Mouse (Mus musculus) gastrocnemius, adult 2 months (tissue): ENCODE results near the gene Aass. TPM values are rescaled to one million over a fixed set of nuclear protein-coding genes. Genes with fewer than 3 reads are reported as not detected.
"Not testable (repeated sequence)": the region's sequence is repeated elsewhere in the genome, so short reads cannot be mapped to it uniquely, and the experiment has no call there.

Experiments used
- DNase-seq: peaks from one replicate; pipeline ENCODE4 v3.0.0; 2022
- H3K27ac ChIP-seq: fragments of 200-600 bp; 2 replicates; pipeline ENCODE4 v1.8.1; 2022; ENCODE audit warnings: mild to moderate bottlenecking
- H3K4me3 ChIP-seq: fragments of 200-600 bp; 2 replicates; pipeline ENCODE4 v1.8.1; 2022; ENCODE audit warnings: mild to moderate bottlenecking, moderate library complexity
- CTCF ChIP-seq: fragments of 200-600 bp; IDR thresholded peaks from 2 replicates; pipeline ENCODE4 v1.8.1; 2022; ENCODE audit warnings: antibody characterized with exemption, mild to moderate bottlenecking, moderate library complexity
- intact Hi-C: fragments of 180-260 bp; cut with DNase I; formaldehyde crosslinking; loops from one replicate; pipeline ENCODE4 v1.15.1; 2025
- long read RNA-seq, 2 experiments: library from polyadenylated mRNA; stranded (forward); transcript quantifications; one replicate each; pipeline ENCODE4 v2.0.0; 2021
- total RNA-seq, 2 experiments: library from RNA; stranded (reverse); gene quantifications; 2 replicates each; pipeline ENCODE4 v1.2.3; 2021

The Aass gene
- total RNA-seq: under 1 TPM; 0.28 to 0.73 TPM
- long read RNA-seq, experiment 1: 0 reads
- long read RNA-seq, experiment 2: 0 reads

- no peak for TF ChIP-seq CTCF
- H3K27ac ChIP-seq: no peak within 1 kb of the TSS
- intact Hi-C loops: no loop called here
- H3K4me3 ChIP-seq: peak within 1 kb of the TSS; percentile 66
- DNase-seq: peak; percentile 26
These were observed at the start of gene Aass for GRCm38 (mm10) chr6:23132573-23133181. TSS of gene Aass (minus strand) at chr6:23132986.

- peak; percentile 73 for TF ChIP-seq CTCF
- Histone ChIP-seq H3K4me3 (peak overlapping the region; percentile 44), H3K27ac (no peak overlapping the region)
- DNase-seq: no peak
- intact Hi-C loops: loop anchor here (10.0 kb wide), 1 partner anchor 275 kb away; no protein-coding TSS in a partner anchor
These were observed 47.3 kb upstream of the Aass start for GRCm38 (mm10) chr6:23180096-23180495.

DNA sequence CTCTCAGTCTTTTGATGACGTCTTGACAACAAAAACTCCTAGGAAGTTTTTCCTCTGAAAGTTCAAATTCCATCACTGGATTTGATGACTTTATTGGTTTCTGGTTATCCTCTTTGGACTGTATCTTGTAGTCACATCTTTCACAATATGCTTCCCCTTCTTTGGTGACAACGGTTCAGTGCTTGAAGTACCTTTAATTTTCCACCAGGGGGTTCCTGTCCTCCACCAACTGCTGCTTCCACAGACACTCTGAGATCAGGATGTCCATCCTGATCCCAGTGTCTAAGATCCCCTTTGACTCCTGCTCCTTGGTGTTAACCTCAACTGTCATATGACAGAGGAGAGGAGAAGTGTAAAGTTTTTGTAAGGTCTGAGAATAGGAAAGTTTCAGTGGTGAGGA is 31.0 kb upstream of the Aass start:
- intact Hi-C loops, H3K27ac ChIP-seq, DNase-seq, H3K4me3 ChIP-seq: not testable (repeated sequence)

DNA sequence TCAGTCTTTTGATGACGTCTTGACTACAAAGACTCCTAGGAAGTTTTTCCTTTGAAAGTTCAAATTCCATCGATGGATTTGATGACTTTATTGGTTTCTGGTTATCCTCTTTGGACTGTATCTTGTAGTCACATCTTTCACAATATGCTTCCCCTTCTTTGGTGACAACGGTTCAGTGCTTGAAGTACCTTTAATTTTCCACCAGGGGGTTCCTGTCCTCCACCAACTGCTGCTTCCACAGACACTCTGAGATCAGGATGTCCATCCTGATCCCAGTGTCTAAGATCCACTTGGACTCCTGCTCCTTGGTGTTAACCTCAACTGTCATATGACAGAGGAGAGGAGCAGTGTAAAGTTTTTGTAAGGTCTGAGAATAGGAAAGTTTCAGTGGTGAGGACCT is 23.6 kb upstream of the Aass start:
- DNase-seq, intact Hi-C loops, H3K4me3 ChIP-seq, H3K27ac ChIP-seq: not testable (repeated sequence)

DNA sequence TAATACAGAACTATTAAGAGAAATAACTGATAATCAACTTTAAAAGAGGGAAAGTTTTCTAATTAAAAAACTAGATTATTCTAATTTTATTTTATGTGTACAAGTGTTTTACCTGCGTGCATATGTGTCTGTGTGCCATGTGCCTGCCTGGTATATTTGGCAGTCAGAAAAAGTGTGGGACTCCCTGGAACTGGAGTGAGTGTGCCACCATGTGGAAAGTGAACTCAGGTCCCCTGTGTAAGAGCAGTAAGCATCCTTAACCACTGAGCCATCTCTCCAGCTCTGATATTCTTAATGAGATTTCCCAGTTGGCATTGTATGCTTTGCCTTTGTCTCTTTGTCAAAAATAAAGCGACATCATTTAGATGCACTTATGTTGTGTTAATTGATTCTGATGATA is 20.3 kb upstream of the Aass start:
- Histone ChIP-seq H3K27ac (no peak overlapping the region), H3K4me3 (no peak overlapping the region)
- no peak for DNase-seq
- intact Hi-C loops: no loop called here
- TF ChIP-seq CTCF: no peak

DNA sequence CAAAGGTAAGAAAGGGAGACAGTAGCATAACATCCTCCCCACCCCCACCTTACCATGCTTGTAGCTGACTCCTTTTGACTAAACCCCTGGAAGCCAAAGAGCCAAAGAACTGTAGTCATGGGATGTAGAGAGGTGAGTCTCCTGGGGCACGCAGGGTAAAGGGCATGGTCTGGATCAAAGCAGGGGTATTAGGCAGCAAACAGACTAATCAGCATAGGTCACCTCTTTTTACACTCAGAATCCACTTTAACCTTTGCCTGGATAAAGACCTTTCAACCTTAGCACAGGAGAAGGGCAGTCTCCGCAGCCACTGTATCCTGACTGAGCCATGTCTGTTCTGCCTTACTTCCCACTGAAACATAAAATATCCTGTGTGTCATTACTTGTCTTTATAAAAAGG is 14.4 kb upstream of the Aass start:
- intact Hi-C loops: no loop called here
- Histone ChIP-seq H3K27ac (no peak overlapping the region), H3K4me3 (no peak overlapping the region)
- DNase-seq: no peak
- TF ChIP-seq CTCF: no peak

DNA sequence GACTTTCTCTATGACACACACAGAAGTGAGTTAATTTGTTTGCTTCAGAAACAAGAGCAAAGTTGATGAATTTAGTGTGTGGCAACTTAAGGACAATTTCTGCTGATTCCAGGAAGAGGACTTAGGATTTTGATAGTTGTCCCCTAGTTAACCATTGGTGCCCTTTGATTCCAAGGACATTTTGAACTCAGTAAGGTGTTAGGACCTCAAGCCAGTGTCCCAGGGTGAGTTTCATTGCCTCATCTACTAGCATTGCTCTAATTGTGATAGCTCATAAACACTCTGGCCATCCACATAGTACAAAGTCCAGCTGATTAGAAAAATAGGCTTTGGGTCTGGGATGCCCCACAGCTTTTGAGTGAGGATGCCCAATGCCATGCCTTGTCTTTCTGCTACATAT is 11.2 kb upstream of the Aass start:
- Histone ChIP-seq H3K27ac (no peak overlapping the region), H3K4me3 (no peak overlapping the region)
- no peak for TF ChIP-seq CTCF
- DNase-seq: no peak
- intact Hi-C loops: no loop called here

DNA sequence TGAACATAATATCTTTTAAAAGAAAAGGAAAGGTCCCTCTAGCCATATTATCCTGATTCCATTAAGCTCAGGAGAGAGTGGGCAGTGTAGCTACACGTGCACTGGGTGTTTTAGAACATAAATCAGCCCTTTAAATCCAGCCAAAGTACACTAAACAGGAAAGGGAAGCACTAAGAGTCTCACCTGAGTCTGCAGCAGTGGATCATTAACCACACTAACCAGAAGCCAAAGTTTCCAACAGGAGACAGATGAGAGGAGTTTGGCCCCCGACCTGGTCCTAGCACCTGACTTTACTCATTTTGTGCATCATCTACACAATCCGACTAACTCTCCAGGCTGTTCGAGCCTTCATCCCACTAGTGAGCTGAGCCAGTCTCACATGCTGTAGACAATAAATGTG is 1.8 kb downstream of the Aass start:
- intact Hi-C loops: no loop called here
- Histone ChIP-seq H3K4me3 (no peak overlapping the region), H3K27ac (no peak overlapping the region)
- no peak for DNase-seq
- no peak for TF ChIP-seq CTCF

GRCm38 (mm10) chr6:23129201-23129600 is 3.6 kb downstream of the Aass start:
- peak; percentile 24 for DNase-seq
- no peak for TF ChIP-seq CTCF
- H3K4me3 ChIP-seq: no peak overlapping the region
- no peak overlapping the region for H3K27ac ChIP-seq
- intact Hi-C loops: no loop called here

- intact Hi-C loops: no loop called here
- no peak for TF ChIP-seq CTCF
- DNase-seq: no peak
- H3K4me3 ChIP-seq: no peak overlapping the region
- H3K27ac ChIP-seq: no peak overlapping the region
These were observed 6.1 kb downstream of the Aass start for GRCm38 (mm10) chr6:23126706-23127105.

DNA sequence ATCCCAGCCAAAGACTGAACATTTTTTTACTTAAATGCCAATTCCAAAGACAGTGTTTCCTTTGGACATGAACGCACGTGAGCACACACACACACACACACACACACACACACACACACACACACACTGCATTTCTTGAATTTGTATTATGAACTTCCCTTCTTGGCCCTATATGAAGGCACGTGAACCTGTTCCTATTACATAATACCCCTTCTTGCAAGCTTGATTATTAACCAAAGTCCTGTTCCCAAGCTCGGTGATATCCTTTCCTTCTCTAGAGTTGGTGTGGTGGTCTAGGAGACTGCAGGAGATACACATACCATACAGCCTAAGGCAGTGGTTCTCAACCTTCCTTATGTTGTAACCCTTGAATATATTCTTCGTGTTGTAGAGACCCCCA is 7.0 kb downstream of the Aass start:
- TF ChIP-seq CTCF: no peak
- Histone ChIP-seq H3K4me3 (no peak overlapping the region), H3K27ac (no peak overlapping the region)
- intact Hi-C loops: no loop called here
- DNase-seq: no peak

DNA sequence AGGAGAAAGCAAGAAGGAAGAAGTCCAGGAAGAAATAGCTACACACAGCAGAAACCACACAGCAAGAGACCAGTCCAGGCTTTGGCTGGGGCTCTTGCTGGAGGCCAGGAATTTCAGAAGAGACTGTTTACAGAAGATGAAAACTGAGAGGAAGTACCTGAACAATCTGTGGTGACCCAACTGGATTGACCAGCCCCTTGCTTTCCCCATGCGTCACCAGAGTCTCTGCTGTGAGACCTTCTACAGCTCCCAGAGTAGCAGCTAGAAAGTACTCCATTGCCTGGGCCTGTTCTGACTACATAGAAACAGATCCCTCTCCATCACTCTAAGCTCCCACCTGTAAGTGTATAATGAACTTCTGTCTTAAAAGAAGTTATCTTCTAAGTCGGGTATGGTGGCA is 8.0 kb downstream of the Aass start:
- intact Hi-C loops: no loop called here
- Histone ChIP-seq H3K4me3 (no peak overlapping the region), H3K27ac (no peak overlapping the region)
- DNase-seq: no peak
- no peak for TF ChIP-seq CTCF

DNA sequence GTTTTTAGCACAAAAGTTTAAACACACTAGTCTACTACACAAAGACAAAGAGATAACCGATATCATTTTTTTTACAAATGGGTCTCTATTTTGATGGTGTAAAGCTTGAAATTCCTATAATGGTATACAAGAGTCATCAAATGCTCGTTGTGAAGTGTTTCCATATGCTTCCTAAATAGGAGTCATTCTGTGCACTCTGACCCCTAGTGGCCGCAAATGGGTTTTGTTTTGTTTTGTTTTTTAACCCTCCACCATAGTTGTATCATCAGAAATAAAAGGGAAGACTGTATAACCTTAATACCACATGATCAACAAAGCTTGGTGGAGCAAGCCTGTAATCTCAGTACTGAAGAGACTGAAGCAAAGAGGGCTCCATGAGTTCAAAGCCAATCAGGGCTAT is 9.9 kb downstream of the Aass start:
- no peak for TF ChIP-seq CTCF
- H3K27ac ChIP-seq: no peak overlapping the region
- H3K4me3 ChIP-seq: no peak overlapping the region
- no peak for DNase-seq
- intact Hi-C loops: no loop called here

DNA sequence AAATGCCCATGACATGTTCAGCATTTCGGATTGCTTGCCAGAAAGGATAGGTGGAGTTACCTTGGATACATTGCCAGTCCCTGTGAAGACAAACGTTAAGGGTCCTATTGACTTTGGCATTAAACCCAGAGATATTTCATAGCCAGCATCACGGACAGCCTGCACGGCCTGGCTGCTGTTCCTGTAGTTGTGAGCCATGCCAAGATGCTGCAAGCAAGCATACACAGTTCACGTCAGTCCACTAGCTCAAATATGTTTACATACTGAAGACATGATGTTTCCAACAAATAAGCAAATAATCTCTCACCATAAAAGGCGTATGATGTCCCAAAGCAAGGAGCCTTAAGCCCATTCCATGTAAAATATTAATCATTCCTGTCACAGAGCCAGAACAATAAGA is 18.0 kb downstream of the Aass start:
- TF ChIP-seq CTCF: no peak
- intact Hi-C loops: no loop called here
- no peak overlapping the region for H3K27ac ChIP-seq
- H3K4me3 ChIP-seq: no peak overlapping the region
- DNase-seq: no peak
